Mouse (Mus musculus) cerebellum, adult 9-10 months (tissue): Measurements from ENCODE around the gene Rabggtb.

Experiments
- DNase-seq: peaks from one replicate; pipeline ENCODE4 v3.0.0; 2022

The Rabggtb gene

GRCm38 (mm10) chr3:153858350-153859001, 54.3 kb downstream of the Rabggtb start:
- DNase-seq, result no peak
